Mouse (Mus musculus) 3134 (cell line): ENCODE measurements at regions not wholly inside any gene's neighbourhood (a gene's known extent, or its start where the extent isn't known, plus 50 kb on each side); places are given as distances from the start of the nearest gene placed in this dataset.

ENCODE experiments used
- DNase-seq: peaks from one replicate; pipeline ENCODE4 v3.0.0-alpha.2; 2011; ENCODE audit warnings: low spot score; ENCODE audit not compliant: insufficient read length; ENCODE audit errors: extremely low read depth

DNA sequence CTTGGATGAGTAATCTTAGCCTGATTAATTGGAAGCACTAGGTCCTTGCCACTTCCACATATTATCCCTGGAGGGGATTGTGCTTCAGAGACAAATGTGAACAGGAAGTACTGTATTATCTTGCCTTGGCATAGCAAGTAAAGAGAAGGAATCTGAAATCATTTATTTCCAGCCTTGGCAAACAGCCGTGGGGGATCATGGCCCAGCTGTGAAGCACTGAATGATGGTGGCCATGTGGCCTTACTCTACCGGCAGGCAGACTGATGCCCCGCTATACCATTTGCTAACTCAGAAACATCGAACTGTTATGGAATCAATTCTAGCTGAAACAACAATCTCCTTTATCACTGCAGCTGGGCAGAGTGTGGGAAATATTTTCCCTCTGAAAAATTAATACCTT is 345.3 kb downstream of the Zfp619 start:
- DNase-seq = no peak

GRCm38 (mm10) chr7:39864130-39864529 is 346.6 kb downstream of the Zfp619 start:
- DNase-seq = no peak

DNA sequence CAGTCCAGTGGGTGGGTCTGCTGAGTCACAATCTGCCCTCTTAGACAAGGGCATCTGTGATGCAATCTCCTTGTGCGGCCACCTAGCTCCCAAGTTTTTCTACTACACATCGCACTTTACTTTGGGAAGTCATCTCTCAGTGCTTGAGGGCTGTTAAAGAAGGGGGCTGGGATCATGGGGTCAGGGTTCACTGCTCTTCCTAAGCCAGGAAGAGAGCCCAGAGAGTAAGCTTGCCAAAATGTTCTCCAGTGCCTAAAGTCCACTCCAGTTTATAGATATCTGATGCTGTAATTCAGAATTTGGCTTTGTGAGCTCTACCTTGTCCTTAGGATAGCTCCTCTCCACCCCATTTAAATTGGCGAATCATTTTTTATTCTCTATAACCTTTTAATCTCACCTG is 347.2 kb downstream of the Zfp619 start:
- peak; percentile 14 for DNase-seq

DNA sequence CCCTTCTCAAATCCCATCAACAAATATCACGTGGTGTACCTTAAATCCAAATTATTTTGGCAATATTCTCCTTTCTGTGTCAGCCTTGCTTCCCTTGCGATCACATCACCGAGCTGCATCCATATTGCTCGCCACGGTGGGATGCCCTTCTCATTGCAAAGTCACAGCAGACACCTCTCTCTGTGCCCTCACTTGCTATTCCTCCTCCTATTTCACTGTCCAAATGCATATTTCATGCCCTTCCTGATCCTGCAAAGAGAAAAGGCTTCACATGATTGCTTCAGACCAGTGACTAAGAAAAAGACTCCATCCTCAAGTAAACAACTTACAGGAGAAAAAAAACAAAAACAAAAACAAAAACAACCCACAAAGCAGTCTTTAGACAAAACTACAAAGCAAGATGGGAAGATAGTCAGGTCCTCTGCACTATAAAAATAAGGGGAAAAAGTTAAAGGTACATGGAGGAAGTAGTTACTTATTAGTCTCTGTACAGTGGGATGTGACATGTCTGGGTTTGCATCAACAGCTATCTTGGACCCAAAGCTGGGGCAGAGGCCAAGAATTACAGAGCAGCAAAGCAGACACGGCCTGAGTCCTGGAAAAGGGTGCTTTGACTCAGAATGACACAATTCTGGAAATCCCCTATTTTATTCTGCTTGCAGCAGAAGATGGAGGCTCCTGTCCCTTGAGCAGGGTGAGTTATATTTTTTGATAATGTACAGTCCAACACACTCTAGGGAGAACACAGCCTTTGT is 349.3 kb downstream of the Zfp619 start:
- peak; percentile 48 for DNase-seq

GRCm38 (mm10) chr7:39867451-39867850 is 349.9 kb downstream of the Zfp619 start:
- no peak for DNase-seq

GRCm38 (mm10) chr7:39882113-39882512 is 364.5 kb downstream of the Zfp619 start:
- DNase-seq = no peak

GRCm38 (mm10) chr7:39894208-39894896 is 376.8 kb downstream of the Zfp619 start:
- DNase-seq = no peak

- no peak for DNase-seq
Measured at GRCm38 (mm10) chr7:39896918-39897317, 379.4 kb downstream of the Zfp619 start.

DNA sequence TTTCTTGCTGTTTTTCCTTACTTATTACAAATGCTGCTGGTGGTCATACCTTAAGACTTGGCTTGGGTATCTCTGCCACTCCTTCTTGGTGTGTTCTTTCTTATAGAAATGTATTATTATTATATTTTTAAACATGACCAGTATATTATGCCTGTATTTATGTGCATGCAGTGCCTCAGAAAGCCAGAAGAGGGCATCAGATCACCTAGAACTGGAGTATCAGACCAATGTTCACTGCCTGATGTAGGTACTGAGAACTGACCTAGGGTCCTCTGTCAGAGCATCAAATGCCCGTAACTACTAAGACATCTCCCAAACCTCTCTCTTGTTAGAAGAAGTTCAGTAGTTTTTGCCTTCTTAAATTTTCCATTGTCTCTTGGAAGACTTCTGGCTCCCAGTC is 380.7 kb downstream of the Zfp619 start:
- DNase-seq = no peak

DNA sequence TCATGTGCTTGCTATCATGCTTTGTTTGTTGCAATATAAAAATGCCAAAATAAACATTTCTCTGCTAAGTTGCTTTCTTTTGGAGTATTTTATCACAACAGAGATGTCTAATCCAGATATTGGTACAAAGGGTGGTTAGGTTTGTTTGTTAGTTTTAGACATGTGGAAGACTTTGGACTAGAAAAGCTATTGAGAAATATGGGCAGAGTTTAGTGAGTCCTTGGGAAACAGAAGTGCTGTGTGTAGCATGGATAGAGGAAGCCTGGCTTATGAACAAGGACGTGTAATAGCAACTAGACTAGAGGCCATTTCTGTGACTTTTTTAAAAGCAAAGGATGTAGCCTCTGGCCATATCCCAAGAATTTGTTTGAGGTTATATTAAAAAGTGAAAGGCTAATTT is 416.4 kb downstream of the Zfp619 start:
- DNase-seq = no peak

GRCm38 (mm10) chr7:39937262-39937661 is 419.7 kb downstream of the Zfp619 start:
- no peak for DNase-seq

GRCm38 (mm10) chr7:39942262-39942900 is 424.8 kb downstream of the Zfp619 start:
- no peak for DNase-seq

GRCm38 (mm10) chr7:39954110-39954509 is 436.5 kb downstream of the Zfp619 start:
- DNase-seq = no peak

- no peak for DNase-seq
Measured at GRCm38 (mm10) chr7:39954931-39955330, 437.4 kb downstream of the Zfp619 start.

- no peak for DNase-seq
Measured at GRCm38 (mm10) chr7:39978121-39978520, 460.6 kb downstream of the Zfp619 start.

GRCm38 (mm10) chr7:39981647-39982046 is 464.1 kb downstream of the Zfp619 start:
- DNase-seq = no peak
